Mouse (Mus musculus) retina, embryonic 14.5 days (tissue): ENCODE measurements around the gene Zfhx3.

Experiments used
- DNase-seq: peaks from one replicate; pipeline ENCODE4 v3.0.0-alpha.2; 2015; ENCODE audit warnings: low spot score

The Zfhx3 gene

GRCm38 (mm10) chr8:108362421-108362820, 420.0 kb downstream of the Zfhx3 start:
- no peak for DNase-seq

- no peak for DNase-seq
Observed at GRCm38 (mm10) chr8:108363435-108363834, 421.0 kb downstream of the Zfhx3 start.

- no peak for DNase-seq
Observed at GRCm38 (mm10) chr8:108363856-108364255, 421.4 kb downstream of the Zfhx3 start.

DNA sequence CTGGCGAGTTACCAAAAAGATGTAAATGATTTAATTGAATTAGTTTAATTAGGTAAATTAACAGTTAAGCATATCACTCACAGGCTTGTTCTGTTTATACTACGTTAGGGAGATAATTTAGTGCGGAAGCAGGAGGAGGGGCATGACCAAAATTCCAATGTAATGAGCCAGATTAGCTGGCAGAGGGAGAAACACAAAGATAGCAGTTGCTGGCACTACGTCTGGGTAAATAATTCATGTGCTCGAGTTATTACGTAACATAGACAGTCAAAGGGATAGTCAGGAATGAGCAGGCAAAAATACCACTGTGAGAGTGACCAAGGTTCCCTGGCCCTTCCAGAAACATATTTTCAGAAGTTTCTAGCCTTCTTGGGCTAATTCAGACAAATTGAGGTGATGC, 426.6 kb downstream of the Zfhx3 start:
- DNase-seq = peak; percentile 45

- no peak for DNase-seq
Observed at GRCm38 (mm10) chr8:108370731-108371130, 428.3 kb downstream of the Zfhx3 start.

GRCm38 (mm10) chr8:108373046-108373445, 430.6 kb downstream of the Zfhx3 start:
- DNase-seq = no peak

GRCm38 (mm10) chr8:108378036-108378435, 435.6 kb downstream of the Zfhx3 start:
- no peak for DNase-seq

DNA sequence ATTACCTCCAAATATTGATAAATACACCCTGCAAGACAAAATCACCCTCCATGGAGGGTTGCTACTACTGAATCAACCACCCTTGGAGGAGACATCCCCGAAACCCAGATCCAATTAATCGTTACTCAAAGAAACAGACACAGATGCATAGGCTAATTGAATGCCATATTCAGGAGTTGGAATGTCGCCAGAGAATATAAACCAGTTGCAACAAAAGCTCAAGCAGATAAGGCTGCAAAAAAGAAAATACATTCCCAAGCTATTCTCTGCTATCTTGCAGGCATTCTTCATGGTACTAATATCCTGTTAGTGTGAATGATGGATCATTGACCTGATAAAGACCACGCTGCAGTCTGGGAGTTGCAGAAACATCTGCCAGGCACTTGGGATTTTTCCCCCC, 440.7 kb downstream of the Zfhx3 start:
- no peak for DNase-seq

DNA sequence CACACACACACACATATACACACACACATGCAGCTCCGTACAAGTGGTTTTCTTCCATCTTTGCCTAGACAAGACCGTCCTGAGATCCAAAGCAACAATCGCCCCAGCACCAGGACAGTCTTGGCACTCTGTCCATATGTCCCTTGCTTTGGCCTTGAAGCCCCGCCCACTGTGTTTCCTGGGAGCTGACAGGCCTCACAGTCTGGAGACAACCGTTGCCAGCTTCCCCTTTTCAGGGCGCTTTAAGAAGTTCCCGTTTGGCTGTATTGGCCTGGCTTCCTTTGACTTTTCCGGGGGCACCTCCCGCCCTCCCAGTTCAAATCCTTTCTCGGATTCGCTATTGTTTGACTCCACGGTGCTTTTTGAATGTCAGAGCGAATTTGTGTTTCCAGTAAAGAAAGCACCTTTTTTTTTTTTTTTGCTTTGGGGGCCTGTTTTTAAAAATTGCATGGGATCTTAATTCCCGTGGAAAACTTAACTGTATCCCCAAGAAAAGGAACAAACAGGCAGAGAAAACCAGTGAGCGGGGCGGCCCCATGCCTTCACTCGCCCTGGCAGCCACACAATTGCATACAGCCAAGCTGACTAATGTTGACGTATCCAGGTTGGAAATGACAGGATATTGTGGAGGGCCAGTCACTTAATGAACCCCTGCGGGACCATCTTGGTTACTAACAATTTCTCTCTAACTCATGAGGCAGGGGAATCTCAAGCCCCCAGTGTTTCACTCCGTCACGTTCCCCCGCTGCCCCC, 444.9 kb downstream of the Zfhx3 start:
- DNase-seq = peak; percentile 75

DNA sequence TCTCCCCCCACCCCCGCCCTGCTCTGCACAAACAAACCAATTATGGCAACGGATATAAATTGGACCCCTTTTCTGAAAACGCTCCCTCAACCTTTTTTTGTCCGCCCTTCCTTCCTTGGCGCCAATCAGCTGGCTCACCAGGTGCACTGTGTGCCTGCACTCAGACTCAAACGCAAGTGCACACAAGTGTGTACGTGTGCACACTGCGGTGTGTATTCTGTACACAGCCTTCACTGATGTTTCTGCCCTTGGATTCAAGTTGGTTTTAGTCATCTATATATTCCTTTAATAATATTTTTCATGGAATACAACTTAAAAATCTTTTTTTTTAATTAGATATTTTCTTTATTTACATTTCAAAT, 445.4 kb downstream of the Zfhx3 start:
- no peak for DNase-seq

- DNase-seq = no peak
Observed at GRCm38 (mm10) chr8:108392909-108393308, 450.5 kb downstream of the Zfhx3 start.

GRCm38 (mm10) chr8:108402149-108402548, 459.7 kb downstream of the Zfhx3 start:
- DNase-seq = no peak

DNA sequence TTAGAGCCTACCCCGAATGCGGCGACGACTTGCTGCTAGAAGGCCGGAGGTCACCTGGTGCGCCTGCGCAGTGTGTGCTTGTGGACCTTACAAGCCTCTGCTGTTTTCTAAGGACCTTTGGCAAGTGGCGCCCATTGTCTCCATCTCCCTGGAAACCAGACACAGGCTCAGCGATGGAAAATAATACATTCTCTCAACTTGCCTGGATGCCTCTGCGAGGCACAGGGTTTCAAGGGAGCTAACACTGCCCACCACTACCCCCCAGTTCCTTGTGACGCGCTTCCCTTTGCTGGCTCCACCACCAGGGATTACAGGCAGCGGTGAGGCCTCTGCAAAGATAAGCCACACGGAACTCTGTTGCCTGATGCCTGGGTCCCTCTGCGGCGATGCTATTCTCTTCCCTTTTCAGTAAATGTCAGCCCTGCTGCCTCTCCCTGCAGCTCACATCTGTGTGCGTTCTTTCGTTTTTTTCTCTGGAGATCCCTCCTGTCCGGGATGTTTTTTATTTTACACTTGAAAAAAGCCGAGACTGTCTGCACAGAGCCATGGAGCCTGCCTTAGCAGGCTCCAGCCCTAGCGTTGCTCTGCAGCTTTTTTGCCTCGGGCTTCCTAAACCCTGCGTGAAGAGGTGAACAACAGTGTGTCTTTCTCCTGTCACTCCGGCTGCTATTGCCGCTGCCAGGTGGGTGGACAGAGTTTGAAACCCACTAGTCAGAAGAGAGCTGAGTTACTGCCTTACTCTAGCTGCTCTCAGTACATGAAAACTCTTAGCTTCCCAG, 464.5 kb downstream of the Zfhx3 start:
- peak; percentile 55 for DNase-seq

DNA sequence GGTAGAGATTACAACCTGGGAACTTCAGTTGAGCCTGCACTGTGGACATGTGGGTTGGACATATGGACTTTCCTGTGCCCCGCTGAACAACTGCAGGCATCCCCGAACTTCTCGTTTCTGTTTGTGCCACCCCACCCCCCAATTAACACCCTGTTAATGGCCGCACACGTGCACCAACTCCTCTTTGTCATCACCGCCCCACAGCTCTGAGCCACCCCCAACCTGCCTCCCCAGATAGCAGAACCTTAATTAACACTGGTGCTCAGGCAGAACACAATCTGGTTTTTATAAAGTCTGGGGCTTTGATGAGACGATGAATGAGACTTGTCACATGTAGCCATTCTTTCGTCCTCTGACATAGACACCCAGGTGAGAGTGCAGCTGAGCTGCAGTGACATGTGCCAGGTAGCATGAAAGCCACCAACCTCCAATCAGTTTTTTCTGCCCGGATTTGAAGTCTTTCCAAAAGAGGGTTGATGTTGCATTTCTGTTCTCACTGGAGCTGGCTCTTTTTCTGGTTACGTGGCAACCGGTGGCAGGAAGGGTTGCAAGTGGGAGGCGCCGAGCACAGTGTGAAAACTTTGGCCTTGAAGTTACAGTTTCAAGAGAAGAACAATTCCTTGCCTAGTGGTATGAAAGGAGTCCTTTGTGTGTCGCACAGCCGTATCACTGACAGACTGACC, 476.9 kb downstream of the Zfhx3 start:
- no peak for DNase-seq

DNA sequence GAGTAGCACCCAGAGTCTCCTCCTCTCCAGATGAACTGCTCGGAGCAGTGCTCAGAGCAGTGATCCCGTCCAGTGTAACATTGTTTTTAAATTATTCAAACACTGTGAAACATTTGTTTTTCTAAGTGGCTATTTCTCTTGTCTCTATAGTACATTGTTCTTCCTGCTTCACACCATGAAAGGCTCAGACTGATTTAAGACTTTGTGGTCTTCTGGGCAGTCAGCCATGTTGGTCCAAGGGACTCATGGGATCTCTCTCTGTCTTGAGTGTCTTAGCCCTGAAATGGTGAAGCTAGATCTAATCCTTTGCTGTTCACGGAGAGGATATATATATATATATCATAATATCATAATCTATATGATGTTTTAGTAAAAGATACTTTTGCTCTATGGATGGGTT, 480.1 kb downstream of the Zfhx3 start:
- DNase-seq = no peak

DNA sequence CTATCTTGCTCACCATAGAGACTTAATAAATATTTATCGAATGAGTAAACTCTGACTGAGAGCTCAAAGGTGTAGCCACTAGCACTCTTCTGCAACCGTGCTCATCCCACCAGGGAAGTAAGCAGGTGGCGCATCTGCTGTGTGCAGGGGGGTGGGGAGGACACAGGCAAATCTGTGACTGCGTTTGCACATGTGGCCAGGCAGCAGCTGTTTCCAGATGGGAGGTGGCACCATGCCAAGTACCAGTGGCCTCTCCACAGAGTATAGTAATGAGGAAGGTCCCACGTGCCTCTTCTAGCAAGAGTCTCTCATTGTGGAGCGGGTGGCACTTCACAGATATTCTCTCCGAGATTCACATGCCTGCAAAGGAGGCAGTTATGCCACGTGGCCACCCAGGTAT, 481.9 kb downstream of the Zfhx3 start:
- DNase-seq = no peak

- DNase-seq = peak; percentile 21
Observed at GRCm38 (mm10) chr8:108433321-108433720, 490.9 kb downstream of the Zfhx3 start.

- no peak for DNase-seq
Observed at GRCm38 (mm10) chr8:108434510-108434909, 492.1 kb downstream of the Zfhx3 start.

DNA sequence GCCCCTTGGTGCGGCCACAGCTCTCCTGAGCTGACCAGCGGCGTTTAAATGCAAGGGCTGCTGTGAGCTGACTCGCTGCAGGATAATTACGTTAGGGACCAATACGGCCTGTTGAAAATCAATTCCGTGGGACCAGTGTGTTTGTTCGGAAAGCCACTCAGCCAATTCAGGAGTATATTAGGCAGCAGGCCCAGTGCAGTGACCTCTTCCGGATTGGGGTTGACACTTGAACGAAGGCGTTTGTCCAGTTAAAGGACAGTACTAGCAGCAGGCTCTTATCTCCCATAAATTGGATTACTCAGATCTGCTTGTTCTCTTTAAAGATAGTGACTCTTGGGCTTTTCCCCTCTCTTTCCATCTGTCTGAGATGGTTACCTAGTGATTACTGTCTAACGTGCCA, 493.9 kb downstream of the Zfhx3 start:
- DNase-seq = peak; percentile 19

GRCm38 (mm10) chr8:108437316-108437830, 494.9 kb downstream of the Zfhx3 start:
- no peak for DNase-seq

- DNase-seq = no peak
Observed at GRCm38 (mm10) chr8:108440476-108440875, 498.0 kb downstream of the Zfhx3 start.

GRCm38 (mm10) chr8:108450847-108451246, 508.4 kb downstream of the Zfhx3 start:
- DNase-seq = no peak
